Mouse (Mus musculus) CH12.LX (cell line): ENCODE measurements at regions not wholly inside any gene's neighbourhood (a gene's known extent, or its start where the extent isn't known, plus 50 kb on each side); places are given as distances from the start of the nearest gene placed in this dataset.

Experiments used
- DNase-seq: peaks from one replicate; pipeline ENCODE4 v3.0.0-alpha.2; 2013; ENCODE audit errors: extremely low read depth
- H3K27ac ChIP-seq: 2 replicates; pipeline ENCODE4 v1.5.1; 2012; ENCODE audit warnings: low read depth, mild to moderate bottlenecking, control low read depth, moderate library complexity; ENCODE audit not compliant: insufficient read depth
- H3K27me3 ChIP-seq: replicated peaks from 2 replicates; pipeline ENCODE3; 2012; ENCODE audit warnings: inconsistent platforms
- H3K36me3 ChIP-seq, 2 experiments: replicated peaks in 1 of 2; 2 replicates each; pipeline versions ENCODE3 to v1.6.1; 2012; ENCODE audit warnings: inconsistent platforms in 1 of 2, low read length in 1 of 2, mild to moderate bottlenecking in 1 of 2, mixed read lengths in 1 of 2, moderate library complexity in 1 of 2; ENCODE audit not compliant: control insufficient read depth in 1 of 2, insufficient read depth in 1 of 2
- H3K4me1 ChIP-seq, 2 experiments: 2 replicates each; pipeline ENCODE4 v1.6.1; 2012; ENCODE audit warnings: inconsistent platforms in 1 of 2, moderate library complexity in 1 of 2; ENCODE audit not compliant: insufficient read depth in 2 of 2, control insufficient read depth in 1 of 2
- H3K4me2 ChIP-seq: 2 replicates; pipeline ENCODE4 v1.6.1; 2012; ENCODE audit warnings: low read depth, mild to moderate bottlenecking, control low read depth; ENCODE audit not compliant: poor library complexity, insufficient read depth, severe bottlenecking
- H3K4me3 ChIP-seq, 3 experiments: fragments of 150-350 bp in 1 of 3; sonication (generic) in 1 of 3; replicated peaks in 1 of 3; 2 replicates each; pipeline versions ENCODE3 to v1.5.1; 2011 to 2012; ENCODE audit warnings: low read depth in 2 of 3, low read length in 2 of 3, mild to moderate bottlenecking in 2 of 3, moderate library complexity in 2 of 3, control low read depth in 1 of 3, improper control_type of control experiment in 1 of 3, inconsistent platforms in 1 of 3, mixed read lengths in 1 of 3; ENCODE audit not compliant: poor library complexity in 1 of 3
- H3K79me2 ChIP-seq: replicated peaks from 2 replicates; pipeline ENCODE4 v1.6.1; 2012; ENCODE audit warnings: mild to moderate bottlenecking, moderate library complexity; ENCODE audit not compliant: control insufficient read depth, poor library complexity, insufficient read depth, severe bottlenecking; ENCODE audit errors: extremely low read depth
- H3K9ac ChIP-seq: 2 replicates; pipeline ENCODE4 v1.6.1; 2012; ENCODE audit warnings: low read depth, mild to moderate bottlenecking, control low read depth, moderate library complexity; ENCODE audit not compliant: insufficient read depth
- H3K9me3 ChIP-seq: replicated peaks from 2 replicates; pipeline ENCODE3; 2012; ENCODE audit warnings: low read length, inconsistent platforms, mixed read lengths
- BHLHE40 ChIP-seq: IDR thresholded peaks from 2 replicates; pipeline ENCODE4 v1.6.1; 2011; ENCODE audit warnings: mild to moderate bottlenecking, low read depth, low read length, improper control_type of control experiment
- CHD2 ChIP-seq: IDR thresholded peaks from 2 replicates; pipeline ENCODE4 v1.6.1; 2011; ENCODE audit warnings: low read length, improper control_type of control experiment
- E2F4 ChIP-seq: IDR thresholded peaks from 2 replicates; pipeline ENCODE4 v1.6.1; 2011; ENCODE audit warnings: low read depth, low read length, improper control_type of control experiment; ENCODE audit not compliant: insufficient replicate concordance
- EP300 ChIP-seq: IDR thresholded peaks from 2 replicates; pipeline ENCODE4 v1.6.1; 2011; ENCODE audit warnings: low read length, improper control_type of control experiment
- GABPA ChIP-seq: IDR thresholded peaks from 2 replicates; pipeline ENCODE4 v1.6.1; 2012; ENCODE audit warnings: low read depth, low read length, improper control_type of control experiment, inconsistent platforms; ENCODE audit not compliant: insufficient replicate concordance
- IRF4 ChIP-seq: IDR thresholded peaks from 2 replicates; pipeline ENCODE4 v1.6.1; 2014; ENCODE audit warnings: low read depth, mild to moderate bottlenecking, inconsistent platforms, low read length, improper control_type of control experiment
- JUN ChIP-seq: IDR thresholded peaks from 2 replicates; pipeline ENCODE4 v1.6.1; 2011; ENCODE audit warnings: low read depth, mild to moderate bottlenecking, low read length, improper control_type of control experiment, moderate library complexity; ENCODE audit not compliant: insufficient read depth
- MAZ ChIP-seq: IDR thresholded peaks from 2 replicates; pipeline ENCODE4 v1.6.1; 2012; ENCODE audit warnings: low read depth, mild to moderate bottlenecking, inconsistent platforms, low read length, improper control_type of control experiment, moderate library complexity
- NRF1 ChIP-seq: IDR thresholded peaks from 2 replicates; pipeline ENCODE4 v1.6.1; 2014; ENCODE audit warnings: low read depth, mild to moderate bottlenecking, inconsistent platforms, low read length, improper control_type of control experiment, moderate library complexity
- PAX5 ChIP-seq: IDR thresholded peaks from 2 replicates; pipeline ENCODE4 v1.6.1; 2012; ENCODE audit warnings: low read length, inconsistent platforms, mixed read lengths
- POLR2A ChIP-seq: IDR thresholded peaks from 2 replicates; pipeline ENCODE4 v1.6.1; 2011; ENCODE audit warnings: low read depth, mild to moderate bottlenecking, improper control_type of control experiment, low read length
- SIN3A ChIP-seq: IDR thresholded peaks from 2 replicates; pipeline ENCODE4 v1.6.1; 2012; ENCODE audit warnings: low read length, improper control_type of control experiment, inconsistent platforms
- SMC3 ChIP-seq: IDR thresholded peaks from 2 replicates; pipeline ENCODE4 v1.6.1; 2011; ENCODE audit warnings: low read depth, low read length, improper control_type of control experiment
- UBTF ChIP-seq: IDR thresholded peaks from 2 replicates; pipeline ENCODE4 v1.6.1; 2012; ENCODE audit warnings: low read depth, mild to moderate bottlenecking, inconsistent platforms, low read length, improper control_type of control experiment, moderate library complexity
- USF1 ChIP-seq: IDR thresholded peaks from 2 replicates; pipeline ENCODE4 v1.6.1; 2014; ENCODE audit warnings: low read depth, mild to moderate bottlenecking, inconsistent platforms, low read length, improper control_type of control experiment
- ZMIZ1 ChIP-seq: IDR thresholded peaks from 2 replicates; pipeline ENCODE4 v1.6.1; 2012; ENCODE audit warnings: low read depth, mild to moderate bottlenecking, inconsistent platforms, low read length, improper control_type of control experiment
- dilution Hi-C: fragments of 300-500 bp; cut with MboI; formaldehyde crosslinking; loops from 2 replicates; pipeline ENCODE4 v1.14.3; 2020; ENCODE audit warnings: low sequenced_read_pairs; ENCODE audit not compliant: extremely low pct_unique_long_range_greater_than_20kb, extremely low pct_ligation_motif_present
- in situ Hi-C: fragments of 300-500 bp; cut with MboI; formaldehyde crosslinking; loops from 3 replicates; pipeline ENCODE4 v1.14.3; 2019; ENCODE audit warnings: low sequenced_read_pairs, low pct_ligation_motif_present, low pct_unique_long_range_greater_than_20kb, mixed read lengths

- peaks cover 3 to 13% of the 10 kb centered on the region in 2 experiments; a peak in 3 of 4 replicates for H3K4me1 ChIP-seq
- no peaks in the 10 kb centered on the region for H3K9me3 ChIP-seq
- peak; percentile 16 for DNase-seq
- H3K4me3 ChIP-seq: no peak overlapping the region
- H3K9ac ChIP-seq: no peak overlapping the region
- H3K4me2 ChIP-seq: peak overlapping the region; percentile 60; the same call in 1 of the 2 replicates
- H3K27me3 ChIP-seq: no peaks in the 10 kb centered on the region
- H3K36me3 ChIP-seq: no peaks in the 10 kb centered on the region
- TF ChIP-seq EP300: peak; percentile 56; the same call in 1 of the 2 replicates
- TF ChIP-seq IRF4: peak; percentile 55; the same call in 1 of the 2 replicates
- no peak for TF ChIP-seq GABPA
- H3K27ac ChIP-seq: no peak overlapping the region
- dilution Hi-C loops (no loop called here), in situ Hi-C loops (no loop called here)
- H3K79me2 ChIP-seq: no peaks in the 10 kb centered on the region
Measured at GRCm38 (mm10) chr12:48387724-48388123, 994.7 kb upstream of the Foxg1 start.

GRCm38 (mm10) chr12:48388192-48388812 is 994.2 kb upstream of the Foxg1 start:
- peak overlapping the region; percentile 11; the same call in 1 of the 2 replicates for H3K4me2 ChIP-seq
- H3K36me3 ChIP-seq: no peaks in the 10 kb centered on the region
- TF ChIP-seq JUN (no peak), CHD2 (no peak), SMC3 (no peak), GABPA (no peak), MAZ (no peak), NRF1 (no peak), E2F4 (no peak), BHLHE40 (no peak), USF1 (no peak), PAX5 (no peak), EP300 (no peak), ZMIZ1 (no peak), SIN3A (no peak), POLR2A (no peak), UBTF (no peak)
- no peaks in the 10 kb centered on the region for H3K79me2 ChIP-seq
- in situ Hi-C loops (no loop called here), dilution Hi-C loops (no loop called here)
- DNase-seq: no peak
- H3K4me1 ChIP-seq: peaks cover 3 to 13% of the 10 kb centered on the region in 2 experiments; a peak in 3 of 4 replicates
- H3K27ac ChIP-seq: no peak overlapping the region
- H3K27me3 ChIP-seq: no peaks in the 10 kb centered on the region
- H3K9me3 ChIP-seq: no peaks in the 10 kb centered on the region
- no peak overlapping the region for H3K9ac ChIP-seq
- no peak overlapping the region for H3K4me3 ChIP-seq
